Mouse (Mus musculus) adipose tissue, adult 10 weeks (tissue): ENCODE results near the gene 1700029I15Rik. TPM values are rescaled to one million over a fixed set of nuclear protein-coding genes. Genes with fewer than 3 reads are reported as not detected.

Source experiments
- polyA plus RNA-seq: library from polyadenylated mRNA; stranded (reverse); fragments of 350-450 nt; fragmentation: Illumina TruSeq; extraction: RNeasy Lipid Tissue Mini Kit (QIAGEN cat#74804); gene quantifications from one replicate; pipeline ENCODE4 v1.2.3, GENCODE M21; 2014; ENCODE audit warnings: low read depth, low replicate concordance

1700029I15Rik gene
- 6.8 TPM for polyA plus RNA-seq

GRCm38 (mm10) chr2:92381901-92382588 lies at the start of gene 1700029I15Rik:
1700029I15Rik (plus strand) TSS chr2:92382538.

GRCm38 (mm10) chr2:92374514-92374913 lies 7.8 kb upstream of the 1700029I15Rik start, which contains the start of the genes Pex16 and Large2:
Pex16 (plus strand) TSS chr2:92374676.
Large2 (minus strand) TSS chr2:92374869.

DNA sequence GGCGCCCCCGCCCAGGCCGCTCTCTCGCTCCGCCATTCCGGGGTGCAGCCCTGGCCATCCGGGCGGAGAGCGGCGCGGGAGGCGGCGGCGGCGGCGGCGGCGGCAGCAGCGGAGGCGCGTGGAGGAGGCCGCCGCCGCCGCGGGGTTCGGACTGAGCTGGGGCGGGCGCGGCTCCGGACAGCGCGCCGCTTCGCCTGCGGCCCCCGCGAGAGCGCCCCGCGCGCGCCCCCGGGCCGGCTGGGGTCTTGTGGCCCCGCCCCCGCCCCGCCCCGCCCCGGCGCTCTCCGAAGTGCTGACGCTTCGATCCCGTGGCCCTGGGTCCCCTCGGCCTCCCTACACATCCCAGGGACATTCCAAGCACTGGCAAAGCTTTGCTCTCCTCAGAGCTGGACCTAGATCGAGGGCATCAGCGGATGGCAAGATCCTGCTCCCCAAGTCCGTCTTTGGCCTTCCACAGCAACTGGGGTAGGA lies 18.8 kb downstream of the 1700029I15Rik start, which contains the start of gene Mapk8ip1:
Gene Mapk8ip1 (minus strand): TSS at position 173 of the 471 bp plus-strand sequence.

GRCm38 (mm10) chr2:92433578-92434374 lies 51.4 kb downstream of the 1700029I15Rik start, which contains the start of gene Cry2:
Cry2 (minus strand) TSS chr2:92434043.

Other genes starting within 250 kb of the 1700029I15Rik start
- gene Pex16, start 7.9 kb upstream of the 1700029I15Rik start, polyA plus RNA-seq = 59.5 TPM
- gene Large2, start 7.7 kb upstream of the 1700029I15Rik start, polyA plus RNA-seq = 11.3 TPM
- gene Mapk8ip1, start 18.7 kb downstream of the 1700029I15Rik start, polyA plus RNA-seq = 10.9 TPM
- gene Cry2, start 51.5 kb downstream of the 1700029I15Rik start, polyA plus RNA-seq = 24.7 TPM
- 21.1 TPM for gene Slc35c1, start 78.0 kb downstream of the 1700029I15Rik start, polyA plus RNA-seq
- 62.5 TPM for gene Chst1, start 217.2 kb downstream of the 1700029I15Rik start, polyA plus RNA-seq